Mouse (Mus musculus) olfactory bulb, adult 2 months (tissue): Measurements from ENCODE around the gene Xpo5. TPM values are rescaled to one million over a fixed set of nuclear protein-coding genes. Genes with fewer than 3 reads are reported as not detected.

Experiments used
- H3K27ac ChIP-seq: fragments of 200-500 bp; 2 replicates; pipeline ENCODE4 v1.5.1; 2012; ENCODE audit warnings: low read depth, low read length; ENCODE audit not compliant: insufficient read depth
- H3K4me1 ChIP-seq: fragments of 200-500 bp; 2 replicates; pipeline ENCODE4 v1.6.1; 2012; ENCODE audit warnings: low read length; ENCODE audit not compliant: control insufficient read depth, insufficient read depth
- H3K4me3 ChIP-seq: fragments of 200-500 bp; 2 replicates; pipeline ENCODE4 v1.5.1; 2012; ENCODE audit warnings: mild to moderate bottlenecking, low read depth, low read length, moderate library complexity; ENCODE audit not compliant: insufficient read depth
- CTCF ChIP-seq: fragments of 200-500 bp; IDR thresholded peaks from 2 replicates; pipeline ENCODE4 v1.5.1; 2012; ENCODE audit warnings: low read depth, mild to moderate bottlenecking, low read length, moderate library complexity; ENCODE audit not compliant: insufficient read depth
- POLR2A ChIP-seq: fragments of 200-500 bp; IDR thresholded peaks from 2 replicates; pipeline ENCODE4 v1.6.1; 2012; ENCODE audit warnings: mild to moderate bottlenecking, low read depth, low read length, moderate library complexity; ENCODE audit not compliant: insufficient read depth
- WGBS: fragments of 180-500 bp; shearing (Covaris S2); methylation state at CpG from one replicate; pipeline ENCODE4 v1.1.7; 2018; 5-methylcytosine and 5-hydroxymethylcytosine counted together
- polyA plus RNA-seq: library from polyadenylated mRNA; stranded (reverse); fragments of >200 nt; gene quantifications from 2 replicates; pipeline ENCODE4 v1.2.4, GENCODE M21; 2012; ENCODE audit warnings: low replicate concordance; ENCODE audit not compliant: missing spikeins, insufficient read depth, insufficient read length

The Xpo5 gene
- polyA plus RNA-seq, 1 experiment = not detected

DNA sequence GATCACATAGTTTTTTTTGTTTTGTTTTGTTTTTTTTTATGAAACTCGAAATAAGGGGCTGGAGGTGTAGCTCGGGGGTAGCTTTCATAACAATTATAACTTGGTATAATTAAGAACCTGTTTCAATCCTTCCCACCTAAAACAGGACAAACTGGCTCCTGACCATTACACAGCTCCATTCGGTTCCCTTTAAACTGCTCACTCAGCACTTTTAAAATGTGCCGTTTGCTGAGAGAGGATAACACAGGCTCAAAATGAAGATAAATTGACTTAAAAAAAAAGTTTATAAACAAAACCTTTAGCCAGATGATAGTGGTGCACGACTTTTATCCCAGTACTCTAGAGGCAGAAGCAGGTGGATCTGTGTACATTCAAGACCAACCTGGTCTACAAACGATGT lies 82.8 kb downstream of the Xpo5 start:
- Histone ChIP-seq H3K4me1 (peaks cover 9% of the 10 kb centered on the region), H3K4me3 (no peak overlapping the region), H3K27ac (no peak overlapping the region)
- WGBS = 70% methylated on average over 6 of the region's 6 CpGs
- TF ChIP-seq CTCF (no peak), POLR2A (no peak)

- TF ChIP-seq POLR2A (no peak), CTCF (no peak)
- H3K27ac ChIP-seq = no peak overlapping the region
- no peak overlapping the region for H3K4me3 ChIP-seq
- WGBS = 44% methylated on average over 11 of the region's 11 CpGs
- peaks cover 5% of the 10 kb centered on the region for H3K4me1 ChIP-seq
Observed at GRCm38 (mm10) chr17:46287678-46288095, 85.1 kb downstream of the Xpo5 start.

Other genes with a start within 250 kb of the Xpo5 start
- not detected in 2 replicates for gene Vegfa, start 170.4 kb upstream of the Xpo5 start, polyA plus RNA-seq
- gene Mrps18a, start 91.8 kb upstream of the Xpo5 start, polyA plus RNA-seq = not detected in 2 replicates
- gene Rsph9, start 58.6 kb upstream of the Xpo5 start, polyA plus RNA-seq = not detected in 2 replicates
- gene Mad2l1bp, start 49.2 kb upstream of the Xpo5 start, polyA plus RNA-seq = not detected in 2 replicates
- gene Gtpbp2, start 41.8 kb upstream of the Xpo5 start, polyA plus RNA-seq = not detected in 2 replicates
- not detected in 2 replicates for gene Polh, start 137 bp upstream of the Xpo5 start, polyA plus RNA-seq
- not detected in 2 replicates for gene Polr1c, start 45.3 kb downstream of the Xpo5 start, polyA plus RNA-seq
- gene Yipf3, start 45.3 kb downstream of the Xpo5 start, polyA plus RNA-seq = not detected in 2 replicates
- gene Lrrc73, start 50.7 kb downstream of the Xpo5 start, polyA plus RNA-seq = not detected in 2 replicates
- gene Tjap1, start 80.2 kb downstream of the Xpo5 start, polyA plus RNA-seq = not detected in 2 replicates
- not detected in 2 replicates for gene Dlk2, start 94.6 kb downstream of the Xpo5 start, polyA plus RNA-seq
- not detected in 2 replicates for gene Abcc10, start 125.6 kb downstream of the Xpo5 start, polyA plus RNA-seq
- gene Zfp318, start 180.9 kb downstream of the Xpo5 start, polyA plus RNA-seq = not detected in 2 replicates
- not detected in 2 replicates for gene Crip3, start 226.1 kb downstream of the Xpo5 start, polyA plus RNA-seq
- not detected in 2 replicates for gene Slc22a7, start 235.7 kb downstream of the Xpo5 start, polyA plus RNA-seq